Mouse (Mus musculus): ENCODE measurements around the gene Cysrt1. TPM values are rescaled to one million over a fixed set of nuclear protein-coding genes. Genes with fewer than 3 reads are reported as not detected.
"Not testable (repeated sequence)": the region's sequence is repeated elsewhere in the genome, so short reads cannot be mapped to it uniquely, and the experiment has no call there.

Cysrt1 gene
- total and polyA plus RNA-seq, 3 experiments: not detected

GRCm38 (mm10) chr2:25264851-25265250, 22.6 kb upstream of the Cysrt1 start:
- DNase-seq: no peak

GRCm38 (mm10) chr2:25264286-25264660, 22.0 kb upstream of the Cysrt1 start:
- no peak for DNase-seq

- no peak for DNase-seq
Measured at GRCm38 (mm10) chr2:25263623-25264285, 21.5 kb upstream of the Cysrt1 start.

GRCm38 (mm10) chr2:25262795-25263622, 20.8 kb upstream of the Cysrt1 start:
- DNase-seq: peak; percentile 70

GRCm38 (mm10) chr2:25262291-25262767, 20.1 kb upstream of the Cysrt1 start, which contains the start of gene Tprn:
Gene Tprn (plus strand): TSS chr2:25262618.
- DNase-seq: peak; percentile 98

GRCm38 (mm10) chr2:25261870-25262269, 19.6 kb upstream of the Cysrt1 start:
- no peak for DNase-seq

- DNase-seq: no peak
Measured at GRCm38 (mm10) chr2:25258887-25259286, 16.6 kb upstream of the Cysrt1 start.

- DNase-seq: not testable (repeated sequence)
Measured at GRCm38 (mm10) chr2:25257250-25257649, 15.0 kb upstream of the Cysrt1 start.

GRCm38 (mm10) chr2:25256443-25257109, 14.3 kb upstream of the Cysrt1 start:
- DNase-seq: not testable (repeated sequence)

GRCm38 (mm10) chr2:25255284-25255779, 13.1 kb upstream of the Cysrt1 start, which contains the start of gene Tmem203:
Gene Tmem203 (plus strand): TSS chr2:25255439.
- DNase-seq: peak; percentile 92

GRCm38 (mm10) chr2:25252331-25252730, 10.1 kb upstream of the Cysrt1 start:
- DNase-seq: no peak

GRCm38 (mm10) chr2:25246183-25247072, 4.2 kb upstream of the Cysrt1 start, which contains the start of gene AL732309.1:
Gene AL732309.1 (minus strand): TSS chr2:25246863.
- no peak for DNase-seq

- no peak for DNase-seq
Measured at GRCm38 (mm10) chr2:25244144-25244543, 1.9 kb upstream of the Cysrt1 start.

- no peak for DNase-seq
Measured at GRCm38 (mm10) chr2:25243342-25243741, 1.1 kb upstream of the Cysrt1 start.

GRCm38 (mm10) chr2:25241438-25241775, 845 bp downstream of the Cysrt1 start:
- DNase-seq: no peak

- peak; percentile 86 for DNase-seq
Measured at GRCm38 (mm10) chr2:25240723-25241437, 1.4 kb downstream of the Cysrt1 start.

- DNase-seq: no peak
Measured at GRCm38 (mm10) chr2:25240310-25240709, 1.9 kb downstream of the Cysrt1 start.

GRCm38 (mm10) chr2:25239766-25240165, 2.5 kb downstream of the Cysrt1 start:
- DNase-seq: no peak

GRCm38 (mm10) chr2:25238106-25238505, 4.1 kb downstream of the Cysrt1 start:
- DNase-seq: no peak

- no peak for DNase-seq
Measured at GRCm38 (mm10) chr2:25237522-25237921, 4.7 kb downstream of the Cysrt1 start.

- no peak for DNase-seq
Measured at GRCm38 (mm10) chr2:25236614-25237013, 5.6 kb downstream of the Cysrt1 start, which contains the start of gene Rnf224. Gene Rnf224 (minus strand): TSS chr2:25236787.
